Mouse (Mus musculus) heart, embryonic 16.5 days (tissue): Measurements from ENCODE around the gene Rdh7. TPM values are rescaled to one million over a fixed set of nuclear protein-coding genes. Genes with fewer than 3 reads are reported as not detected.

Source experiments
- ATAC-seq: fragments of 200-750 bp; cut with Nextera tagmentation; replicated peaks from 2 replicates; pipeline ENCODE4 v1.8.0; 2017; ENCODE audit warnings: moderate number of reproducible peaks; ENCODE audit not compliant: insufficient read depth, low FRiP score; ENCODE audit errors: extremely low read depth
- H3K27ac ChIP-seq: fragments of 300-500 bp; sonication (generic); 2 replicates; pipeline ENCODE4 v1.5.1; 2014; ENCODE audit warnings: mild to moderate bottlenecking, low read length, control low read depth, moderate library complexity
- H3K27me3 ChIP-seq: fragments of 300-500 bp; sonication (generic); 2 replicates; pipeline ENCODE4 v1.6.1; 2014; ENCODE audit warnings: low read length, mixed read lengths; ENCODE audit not compliant: control insufficient read depth, insufficient read depth
- H3K36me3 ChIP-seq: fragments of 300-500 bp; sonication (generic); 2 replicates; pipeline ENCODE4 v1.6.1; 2014; ENCODE audit not compliant: control insufficient read depth, insufficient read depth
- H3K4me1 ChIP-seq: fragments of 300-500 bp; sonication (generic); 2 replicates; pipeline ENCODE4 v1.6.1; 2014; ENCODE audit warnings: low read length, mixed read lengths; ENCODE audit not compliant: control insufficient read depth, insufficient read depth
- H3K4me2 ChIP-seq: fragments of 300-500 bp; sonication (generic); 2 replicates; pipeline ENCODE4 v1.6.1; 2014; ENCODE audit warnings: low read depth, mild to moderate bottlenecking, control low read depth, low read length
- H3K4me3 ChIP-seq: fragments of 300-500 bp; sonication (generic); 2 replicates; pipeline ENCODE4 v1.5.1; 2014; ENCODE audit warnings: mild to moderate bottlenecking, control low read depth, low read length
- H3K9ac ChIP-seq: fragments of 300-500 bp; sonication (generic); 2 replicates; pipeline ENCODE4 v1.6.1; 2014; ENCODE audit warnings: low read length, control low read depth
- H3K9me3 ChIP-seq: fragments of 300-500 bp; sonication (generic); replicated peaks from 2 replicates; pipeline ENCODE4 v1.6.1; 2016; ENCODE audit warnings: low read length; ENCODE audit not compliant: control insufficient read depth
- WGBS: fragments of 180-500 bp; shearing (Covaris S2); extraction: QIAGEN DNeasy Blood & Tissue Kit; methylation state at CpG from one replicate; pipeline ENCODE4 v1.1.7; 2014; 5-methylcytosine and 5-hydroxymethylcytosine counted together
- polyA plus RNA-seq: library from polyadenylated mRNA; unstranded; fragments of >200 nt; fragmentation: Nextera tagmentation; extraction: Ambion mirVana; gene quantifications from 2 replicates; pipeline ENCODE4 v1.2.1, GENCODE M21; 2015

The Rdh7 gene
- polyA plus RNA-seq, result not detected in 2 replicates

- no peak within 1 kb of the TSS for H3K27ac ChIP-seq
- H3K4me1 ChIP-seq, result no peaks in the 10 kb centered on the region
- H3K9ac ChIP-seq, result no peak within 1 kb of the TSS
- H3K36me3 ChIP-seq, result no peaks in the 10 kb centered on the region
- no peak for ATAC-seq
- H3K9me3 ChIP-seq, result no peaks in the 10 kb centered on the region
- no peak within 1 kb of the TSS for H3K4me3 ChIP-seq
- no peak within 1 kb of the TSS for H3K4me2 ChIP-seq
- no peaks in the 10 kb centered on the region for H3K27me3 ChIP-seq
Measured at GRCm38 (mm10) chr10:127888605-127889004, at the start of gene Rdh7. Gene Rdh7, minus strand, starts transcription at chr10:127888817.

DNA sequence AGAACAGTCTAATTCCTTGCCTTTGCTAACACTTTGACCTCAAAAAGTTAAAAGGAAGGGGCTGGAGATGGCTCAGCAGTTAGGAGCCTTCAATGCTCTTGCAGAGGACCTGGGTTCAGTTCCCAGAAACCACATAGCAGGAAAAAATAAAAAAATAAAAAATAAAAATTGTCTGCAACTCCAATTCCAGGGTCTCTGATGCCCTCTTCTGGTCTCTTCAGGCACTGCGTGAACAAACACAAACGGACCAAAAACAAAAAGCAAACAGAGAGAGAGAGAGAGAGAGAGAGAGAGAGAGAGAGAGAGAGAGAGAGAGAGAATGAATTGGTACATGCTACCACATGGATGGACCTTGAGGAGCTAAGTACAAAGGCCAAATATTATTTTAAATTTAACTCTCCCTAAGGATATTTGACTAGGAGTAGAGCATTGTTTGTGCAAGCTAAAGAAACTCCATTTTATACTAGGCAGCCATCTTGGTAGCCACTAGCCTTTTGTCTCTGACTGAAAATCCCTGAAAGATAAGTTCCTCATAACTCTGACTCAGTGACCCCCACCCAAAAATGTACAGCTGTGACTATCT, 48.9 kb upstream of the Rdh7 start:
- no peak overlapping the region for H3K4me3 ChIP-seq
- H3K9ac ChIP-seq, result no peak overlapping the region
- H3K4me2 ChIP-seq, result no peak overlapping the region
- H3K27me3 ChIP-seq, result no peaks in the 10 kb centered on the region
- ATAC-seq, result no peak
- H3K9me3 ChIP-seq, result no peaks in the 10 kb centered on the region
- no peaks in the 10 kb centered on the region for H3K4me1 ChIP-seq
- WGBS, result 2% methylated on average over 2 of the region's 2 CpGs
- no peaks in the 10 kb centered on the region for H3K36me3 ChIP-seq
- no peak overlapping the region for H3K27ac ChIP-seq

- H3K9ac ChIP-seq, result no peak overlapping the region
- H3K4me3 ChIP-seq, result no peak overlapping the region
- H3K36me3 ChIP-seq, result no peaks in the 10 kb centered on the region
- H3K27ac ChIP-seq, result no peak overlapping the region
- 72% methylated on average over 19 of the region's 19 CpGs for WGBS
- ATAC-seq, result no peak
- no peaks in the 10 kb centered on the region for H3K27me3 ChIP-seq
- no peaks in the 10 kb centered on the region for H3K4me1 ChIP-seq
- H3K4me2 ChIP-seq, result no peak overlapping the region
- H3K9me3 ChIP-seq, result no peaks in the 10 kb centered on the region
Measured at GRCm38 (mm10) chr10:127936747-127937409, 48.3 kb upstream of the Rdh7 start.

DNA sequence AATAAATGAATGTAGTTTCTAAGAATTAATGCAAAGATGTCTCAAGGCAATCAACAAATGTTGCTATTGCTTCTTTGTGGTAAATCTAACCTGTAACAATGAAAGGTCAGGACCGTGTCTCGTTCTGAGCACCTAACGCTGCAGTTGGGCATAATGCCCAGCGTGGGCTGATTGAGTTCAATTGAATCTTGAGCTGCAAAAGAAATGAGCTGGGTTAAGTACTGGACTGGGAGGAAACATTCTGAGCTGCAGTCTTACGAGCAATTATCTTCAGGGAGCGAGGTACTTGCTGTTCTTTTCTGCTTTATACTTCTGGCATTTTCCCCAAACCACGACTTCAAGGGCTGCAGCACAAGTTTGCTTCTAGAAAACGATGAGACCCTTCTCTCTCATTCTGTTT, 47.7 kb upstream of the Rdh7 start:
- H3K9me3 ChIP-seq, result no peaks in the 10 kb centered on the region
- H3K36me3 ChIP-seq, result no peaks in the 10 kb centered on the region
- H3K4me2 ChIP-seq, result no peak overlapping the region
- H3K4me3 ChIP-seq, result no peak overlapping the region
- 76% methylated on average over 8 of the region's 8 CpGs for WGBS
- H3K27ac ChIP-seq, result no peak overlapping the region
- H3K27me3 ChIP-seq, result no peaks in the 10 kb centered on the region
- no peak overlapping the region for H3K9ac ChIP-seq
- ATAC-seq, result no peak
- H3K4me1 ChIP-seq, result no peaks in the 10 kb centered on the region

DNA sequence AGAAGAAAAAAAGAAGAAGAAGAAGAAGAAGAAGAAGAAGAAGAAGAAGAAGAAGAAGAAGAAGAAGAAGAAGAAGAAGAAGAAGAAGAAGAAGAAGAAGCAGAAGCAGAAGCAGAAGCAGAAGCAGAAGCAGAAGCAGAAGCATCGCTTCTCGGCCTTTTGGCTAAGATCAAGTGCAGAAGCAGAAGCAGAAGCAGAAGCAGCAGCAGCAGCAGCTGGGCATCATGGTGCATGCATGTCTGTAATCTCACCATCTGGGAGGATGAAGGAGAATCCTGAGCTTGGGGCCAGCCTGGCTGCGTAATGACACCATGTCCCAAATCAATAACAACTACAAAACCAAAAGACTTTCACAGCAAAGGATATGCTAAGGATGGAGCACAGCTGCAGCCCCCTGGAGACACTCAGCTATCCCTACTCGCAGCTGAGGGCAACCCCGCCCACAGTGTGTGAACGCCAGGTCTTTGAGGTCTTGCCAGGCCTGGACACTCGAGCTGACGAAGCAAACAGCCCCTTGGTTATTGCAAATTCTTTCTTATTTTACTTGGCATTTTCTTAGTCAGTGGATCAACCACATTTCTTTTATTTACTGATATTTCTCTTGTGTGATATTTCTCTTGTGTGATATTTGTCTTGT, 43.8 kb upstream of the Rdh7 start:
- no peak overlapping the region for H3K9ac ChIP-seq
- no peak overlapping the region for H3K4me2 ChIP-seq
- H3K36me3 ChIP-seq, result no peaks in the 10 kb centered on the region
- no peaks in the 10 kb centered on the region for H3K4me1 ChIP-seq
- H3K4me3 ChIP-seq, result no peak overlapping the region
- H3K27ac ChIP-seq, result no peak overlapping the region
- 57% methylated on average over 8 of the region's 8 CpGs for WGBS
- no peak for ATAC-seq
- H3K27me3 ChIP-seq, result no peaks in the 10 kb centered on the region
- no peaks in the 10 kb centered on the region for H3K9me3 ChIP-seq

- H3K27ac ChIP-seq, result no peak overlapping the region
- no peak overlapping the region for H3K9ac ChIP-seq
- no peaks in the 10 kb centered on the region for H3K27me3 ChIP-seq
- ATAC-seq, result no peak
- H3K36me3 ChIP-seq, result no peaks in the 10 kb centered on the region
- 36% methylated on average over 2 of the region's 2 CpGs for WGBS
- H3K4me1 ChIP-seq, result no peaks in the 10 kb centered on the region
- no peak overlapping the region for H3K4me3 ChIP-seq
- H3K9me3 ChIP-seq, result no peaks in the 10 kb centered on the region
- no peak overlapping the region for H3K4me2 ChIP-seq
Measured at GRCm38 (mm10) chr10:127927737-127928136, 39.1 kb upstream of the Rdh7 start.

DNA sequence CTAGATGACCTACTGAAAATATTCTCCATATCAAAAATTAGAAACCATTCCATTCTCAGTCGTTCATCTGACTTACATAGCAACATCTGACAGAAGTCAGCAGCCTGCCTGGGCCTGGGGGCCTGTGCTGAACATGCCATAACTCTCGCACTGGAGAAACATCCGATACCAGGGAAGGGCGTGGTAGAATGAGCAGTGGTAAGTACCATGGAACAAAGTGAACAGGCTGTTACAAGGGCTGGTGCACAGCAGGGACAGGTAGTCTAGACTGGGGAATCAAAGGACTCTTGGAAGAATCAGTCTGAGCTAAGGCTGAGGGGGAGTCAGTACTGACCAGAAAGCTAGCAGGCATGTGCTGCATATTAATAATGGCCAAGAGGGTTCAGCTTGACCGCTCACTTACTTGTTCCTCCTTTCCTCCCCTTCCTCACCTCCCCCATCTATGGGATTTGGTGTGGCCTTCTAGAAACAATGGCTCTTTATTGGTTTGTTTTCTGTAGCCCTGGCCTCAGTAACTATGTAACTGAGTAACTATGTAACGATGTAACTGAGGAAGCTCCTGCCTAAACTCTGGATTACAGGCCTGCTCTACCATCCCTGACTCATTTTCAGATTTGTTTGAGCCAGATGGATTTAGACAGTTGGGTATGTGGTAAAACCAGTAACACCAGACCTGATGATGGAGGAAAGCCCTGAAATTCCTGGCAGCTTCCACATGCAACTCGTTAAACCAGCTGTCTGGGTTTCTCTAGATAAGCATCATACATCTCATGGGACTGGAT, 36.2 kb upstream of the Rdh7 start:
- no peaks in the 10 kb centered on the region for H3K36me3 ChIP-seq
- H3K27ac ChIP-seq, result no peak overlapping the region
- H3K9me3 ChIP-seq, result no peaks in the 10 kb centered on the region
- H3K27me3 ChIP-seq, result no peaks in the 10 kb centered on the region
- ATAC-seq, result no peak
- no peaks in the 10 kb centered on the region for H3K4me1 ChIP-seq
- H3K4me3 ChIP-seq, result no peak overlapping the region
- 62% methylated on average over 7 of the region's 7 CpGs for WGBS
- H3K9ac ChIP-seq, result no peak overlapping the region
- no peak overlapping the region for H3K4me2 ChIP-seq

GRCm38 (mm10) chr10:127923024-127923423, 34.4 kb upstream of the Rdh7 start:
- no peak overlapping the region for H3K9ac ChIP-seq
- H3K36me3 ChIP-seq, result no peaks in the 10 kb centered on the region
- WGBS, result 87% methylated on average over 8 of the region's 8 CpGs
- H3K4me3 ChIP-seq, result no peak overlapping the region
- no peaks in the 10 kb centered on the region for H3K4me1 ChIP-seq
- ATAC-seq, result no peak
- no peak overlapping the region for H3K4me2 ChIP-seq
- H3K9me3 ChIP-seq, result no peaks in the 10 kb centered on the region
- H3K27me3 ChIP-seq, result no peaks in the 10 kb centered on the region
- H3K27ac ChIP-seq, result no peak overlapping the region

GRCm38 (mm10) chr10:127922241-127922640, 33.6 kb upstream of the Rdh7 start:
- no peaks in the 10 kb centered on the region for H3K4me1 ChIP-seq
- H3K9me3 ChIP-seq, result no peaks in the 10 kb centered on the region
- H3K9ac ChIP-seq, result no peak overlapping the region
- no peak for ATAC-seq
- no peak overlapping the region for H3K4me2 ChIP-seq
- no peaks in the 10 kb centered on the region for H3K27me3 ChIP-seq
- 76% methylated on average over 1 of the region's 1 CpGs for WGBS
- no peak overlapping the region for H3K4me3 ChIP-seq
- H3K27ac ChIP-seq, result no peak overlapping the region
- no peaks in the 10 kb centered on the region for H3K36me3 ChIP-seq
